Mouse (Mus musculus) layer of hippocampus, postnatal 14 days (tissue): Measurements from ENCODE around the gene Lbx1. TPM values are rescaled to one million over a fixed set of nuclear protein-coding genes. Genes with fewer than 3 reads are reported as not detected.
A peak's percentile ranks its signal among the peaks of the same experiment; 100 is the strongest.

Experiments
- DNase-seq, 2 experiments: peaks; one replicate each; pipeline ENCODE4 v3.0.0; 2021 to 2022; ENCODE audit warnings: low spot score in 2 of 2, mixed read lengths in 1 of 2
- total RNA-seq, 2 experiments: library from RNA; stranded (reverse); gene quantifications; 2 replicates each; pipeline ENCODE4 v1.2.3; 2021

The Lbx1 gene
- total RNA-seq, 2 experiments from 2014 or later = not detected

GRCm38 (mm10) chr19:45234191-45234770 is 1.3 kb downstream of the Lbx1 start:
- DNase-seq = no peak

- no peak for DNase-seq
Observed at GRCm38 (mm10) chr19:45233496-45234127, 2.0 kb downstream of the Lbx1 start.

DNA sequence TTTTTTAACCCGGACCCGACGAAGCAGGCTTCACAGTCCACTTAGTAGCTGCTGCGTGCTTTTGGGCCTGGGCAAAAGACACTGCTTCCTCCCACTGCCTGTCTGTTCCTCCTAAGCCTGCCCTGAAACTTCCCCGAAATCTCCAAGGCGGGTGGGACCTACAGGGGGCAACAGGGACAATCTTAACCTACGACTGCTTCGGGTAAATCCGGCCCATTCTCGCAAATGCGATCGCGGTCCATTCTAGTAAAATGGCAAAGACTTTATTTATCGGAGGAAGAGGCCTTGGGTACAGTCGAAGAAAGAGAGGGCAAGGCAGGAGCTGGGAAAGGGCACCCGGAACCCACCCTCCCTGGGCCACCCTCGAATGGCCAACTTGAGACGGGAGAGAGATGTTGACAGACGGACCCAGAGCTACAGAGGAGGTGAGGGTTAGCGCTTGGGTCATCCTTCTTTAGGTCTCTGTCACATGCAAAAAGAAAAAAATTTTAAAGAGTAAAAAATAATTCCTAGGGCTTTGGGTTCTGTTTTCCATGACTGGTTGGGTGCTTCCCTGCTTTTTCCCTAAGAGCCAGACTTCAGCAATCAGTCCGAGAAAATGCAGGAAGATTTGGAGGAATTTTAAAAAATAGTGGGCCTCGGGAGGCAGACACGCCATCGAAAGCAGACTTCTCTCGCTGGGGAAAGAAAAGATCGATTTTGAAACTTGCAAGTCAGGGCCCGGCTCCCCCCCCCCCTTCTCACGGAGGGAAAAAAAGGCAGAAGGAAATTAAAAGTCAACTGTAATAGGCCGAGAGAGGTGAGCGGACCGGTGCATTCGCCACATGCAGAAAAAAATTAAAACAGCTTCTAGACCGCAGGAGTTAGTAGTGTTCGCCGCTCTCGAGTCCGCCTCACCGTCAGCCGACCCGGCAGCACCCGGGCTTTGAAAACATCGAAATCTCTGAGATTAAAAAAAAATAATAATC is 2.9 kb downstream of the Lbx1 start:
- DNase-seq = no peak

- DNase-seq = no peak
Observed at GRCm38 (mm10) chr19:45232036-45232410, 3.6 kb downstream of the Lbx1 start.

DNA sequence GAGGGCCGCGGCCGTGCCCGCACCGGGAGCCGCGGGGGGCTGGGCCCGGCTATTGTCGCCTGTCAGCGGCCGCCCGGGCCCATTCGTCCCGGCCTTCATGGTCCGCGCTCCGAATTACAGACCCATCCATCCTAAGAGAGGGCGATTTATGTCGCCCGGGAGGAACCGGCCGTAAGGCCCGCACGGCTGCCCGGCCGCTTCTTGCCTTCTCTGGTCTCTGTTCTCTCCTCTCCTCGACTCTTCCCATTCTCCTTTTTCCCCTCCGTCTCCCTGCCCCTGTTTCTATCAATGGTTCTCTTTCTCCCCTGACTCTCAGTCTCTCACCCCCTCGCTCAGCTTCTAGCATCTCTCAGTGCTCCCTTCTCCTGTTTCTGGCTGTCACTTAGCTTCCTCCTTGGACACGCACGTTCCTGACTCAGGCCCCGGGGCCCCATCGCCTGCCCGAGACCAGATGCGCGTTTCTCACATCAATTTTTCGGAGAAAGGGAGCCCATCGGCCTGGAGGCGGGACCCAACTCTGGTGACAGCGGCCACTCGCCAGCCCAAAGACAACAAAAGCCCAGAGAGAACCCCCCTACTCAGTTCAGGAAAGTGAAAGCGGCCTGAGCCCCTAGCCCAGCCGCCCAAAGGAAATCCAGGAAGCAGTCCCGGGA is 4.1 kb downstream of the Lbx1 start:
- no peak for DNase-seq

DNA sequence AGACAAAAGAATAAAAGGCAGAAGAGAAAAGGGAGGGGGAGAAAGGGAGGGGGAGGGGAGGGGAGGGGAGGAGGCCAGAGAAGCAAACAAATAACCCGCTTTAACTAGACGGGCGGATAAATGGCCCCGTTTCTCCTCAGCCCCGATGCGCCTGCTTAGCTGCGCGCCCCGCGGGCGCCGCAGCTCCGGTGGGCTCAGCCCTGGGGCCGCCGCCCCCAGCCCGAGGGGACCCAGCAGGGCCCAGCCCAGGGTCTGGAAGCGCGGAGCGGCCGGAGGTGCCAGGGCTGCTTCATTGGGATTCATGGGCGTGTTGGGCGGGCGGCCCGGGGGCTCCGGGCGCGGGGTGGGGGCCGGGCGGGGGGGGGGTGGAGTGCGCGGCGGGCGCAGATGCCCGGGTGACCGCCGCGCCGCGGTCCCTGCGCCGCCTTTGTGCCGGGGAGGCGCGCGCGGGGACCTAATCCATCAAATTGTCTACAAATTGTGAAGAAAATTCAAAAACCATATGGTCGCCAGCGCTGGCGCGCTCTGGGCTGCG is 4.7 kb downstream of the Lbx1 start:
- DNase-seq = no peak

- DNase-seq = no peak
Observed at GRCm38 (mm10) chr19:45230201-45230611, 5.4 kb downstream of the Lbx1 start.

- no peak for DNase-seq
Observed at GRCm38 (mm10) chr19:45229378-45230135, 6.1 kb downstream of the Lbx1 start.

DNA sequence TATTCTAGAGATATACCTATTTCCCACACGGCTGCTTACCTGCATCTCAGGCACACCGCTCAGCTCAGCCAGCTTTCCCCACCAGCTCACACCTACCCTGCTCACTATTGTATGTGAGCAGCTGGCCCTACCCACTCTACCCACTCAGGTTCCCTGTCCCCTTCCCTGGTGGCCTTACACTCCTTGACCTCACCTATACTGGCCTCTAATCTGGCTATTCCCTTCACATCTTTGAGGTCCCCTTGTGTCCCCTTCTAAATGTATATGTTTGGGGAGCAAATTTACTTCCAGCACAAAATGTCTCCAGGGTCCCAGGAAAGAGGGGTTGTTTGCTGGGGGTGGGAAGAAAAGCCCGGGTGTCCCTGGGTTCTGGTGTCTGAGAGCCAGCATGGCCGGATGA is 6.8 kb downstream of the Lbx1 start:
- no peak for DNase-seq

GRCm38 (mm10) chr19:45228097-45228496 is 7.5 kb downstream of the Lbx1 start:
- DNase-seq = no peak

- no peak for DNase-seq
Observed at GRCm38 (mm10) chr19:45227671-45228070, 7.9 kb downstream of the Lbx1 start.

DNA sequence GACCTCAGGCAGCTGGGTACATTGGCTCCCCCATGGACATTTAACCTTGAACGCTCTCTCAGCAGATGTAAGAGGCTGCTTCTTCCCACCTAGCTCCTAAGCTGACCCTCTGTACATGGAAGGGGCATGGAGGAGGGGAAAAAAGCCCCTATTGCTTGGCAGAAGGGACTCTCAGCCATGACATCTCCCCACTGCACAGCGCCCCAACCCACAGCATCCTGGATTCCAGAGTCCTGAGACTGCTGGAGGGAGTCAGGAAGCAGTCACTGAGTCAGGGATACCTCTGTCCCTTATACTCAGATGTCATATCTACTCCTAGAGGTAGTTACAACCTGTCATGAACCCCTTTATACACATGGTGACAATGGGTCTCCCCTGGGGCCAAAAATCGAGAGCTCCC is 8.6 kb downstream of the Lbx1 start:
- no peak for DNase-seq

GRCm38 (mm10) chr19:45226246-45226645 is 9.4 kb downstream of the Lbx1 start:
- no peak for DNase-seq

DNA sequence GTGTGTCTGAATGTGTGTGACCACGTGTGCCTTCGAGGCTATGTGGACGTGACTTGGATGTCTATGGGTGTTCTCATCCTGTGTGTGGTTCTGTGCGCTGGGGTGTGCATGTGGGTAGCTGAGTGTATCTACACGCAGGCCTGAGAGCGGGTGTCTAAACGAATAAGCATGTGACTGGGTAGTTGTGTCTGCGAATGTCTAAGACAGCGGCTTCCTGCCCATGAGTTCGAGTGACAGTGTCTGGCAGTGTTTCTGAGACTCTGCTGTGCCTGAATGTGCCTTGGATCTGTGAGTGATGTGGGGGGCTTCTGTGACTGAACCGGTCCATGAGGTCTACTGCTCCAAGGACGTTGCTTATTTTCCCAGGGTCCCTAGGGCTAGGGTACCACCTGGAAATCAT is 10.5 kb downstream of the Lbx1 start:
- DNase-seq = no peak

DNA sequence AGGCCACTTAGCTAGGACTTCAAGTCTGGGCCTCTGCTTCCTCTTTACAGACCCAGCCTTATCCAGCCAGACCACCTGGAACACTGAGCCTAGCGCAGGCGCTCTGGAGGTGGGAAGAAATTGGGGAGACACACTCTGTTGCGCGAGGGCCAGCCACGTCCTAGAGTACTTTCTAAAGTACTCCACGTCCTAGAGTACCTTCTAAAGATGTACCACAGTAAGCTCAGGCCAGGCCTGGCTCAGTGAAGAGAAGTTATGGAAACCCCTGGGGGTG is 11.4 kb downstream of the Lbx1 start:
- no peak for DNase-seq

DNA sequence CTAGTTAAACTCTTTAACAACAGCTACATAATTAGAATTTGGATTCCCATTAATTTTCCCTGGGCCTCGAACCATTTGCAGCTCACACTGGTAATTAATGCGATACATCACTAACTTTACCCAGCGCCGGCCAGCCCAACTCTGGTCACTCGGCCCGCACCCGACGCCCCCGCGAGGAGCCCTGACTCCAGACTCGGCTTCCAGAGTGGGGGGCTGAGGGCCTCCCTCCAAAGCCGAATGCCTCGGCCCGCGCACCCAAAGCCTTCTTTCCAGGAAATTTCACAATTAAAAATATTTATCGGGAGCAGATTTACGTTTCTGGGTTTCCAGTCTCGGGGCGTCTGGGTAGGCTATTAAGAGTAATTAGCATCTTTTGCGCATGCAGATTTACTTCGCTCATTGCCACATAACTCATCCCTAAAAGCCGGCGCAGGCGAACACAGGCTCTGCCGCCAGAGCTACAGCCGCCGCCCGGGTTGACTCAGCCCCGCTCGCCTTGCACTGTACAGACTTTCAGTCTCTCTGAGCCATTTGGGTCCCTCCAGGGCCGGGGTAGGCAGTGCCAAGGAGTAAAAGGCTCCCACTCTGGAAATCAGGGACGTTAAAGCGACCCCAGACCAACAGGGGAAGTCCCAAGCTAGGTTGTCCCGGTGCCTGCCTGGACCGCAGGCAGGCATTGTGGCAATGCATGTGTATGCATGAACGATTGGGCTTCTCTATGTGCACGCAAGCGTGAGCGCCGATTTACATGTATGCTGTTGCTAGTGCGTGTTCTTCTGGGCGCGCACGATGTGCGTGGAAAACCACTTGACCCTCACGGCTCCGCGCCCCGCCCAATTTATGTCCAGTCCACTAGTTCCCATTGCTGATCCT is 12.0 kb downstream of the Lbx1 start:
- DNase-seq = no peak

DNA sequence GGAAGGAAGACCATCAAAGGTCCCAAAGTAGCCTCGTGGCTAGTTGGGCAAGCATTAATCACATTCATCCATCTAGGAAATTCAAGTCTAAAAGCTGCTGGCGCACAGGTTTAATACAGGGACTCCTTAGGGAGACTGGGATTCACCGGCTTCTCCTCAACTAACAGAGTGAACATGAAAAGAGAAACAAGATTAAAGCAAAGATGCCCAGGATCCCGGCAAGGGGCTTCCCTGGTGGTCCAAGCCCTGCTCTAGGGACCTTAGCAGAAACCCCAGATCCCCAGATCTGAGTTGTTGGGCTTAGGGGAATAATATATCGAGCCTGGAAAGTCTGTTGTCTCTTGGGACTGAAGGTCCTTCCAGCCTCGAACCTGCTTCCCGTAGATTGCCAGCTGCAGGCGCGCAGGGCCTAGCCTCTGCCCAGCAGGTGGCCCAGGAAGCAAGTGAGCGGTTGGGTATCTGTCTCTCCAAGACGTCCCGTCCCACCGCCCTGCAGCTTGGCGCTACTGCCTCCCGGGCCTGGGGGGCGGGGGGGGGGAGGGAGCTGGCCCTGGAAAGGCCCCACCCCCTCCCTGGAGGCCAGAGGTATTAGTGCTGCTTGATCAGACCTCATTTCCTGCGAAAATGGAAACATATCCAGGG is 13.3 kb downstream of the Lbx1 start:
- DNase-seq = no peak

GRCm38 (mm10) chr19:45221458-45221783 is 14.2 kb downstream of the Lbx1 start:
- DNase-seq = no peak

- peak; percentile 77 to 84 for DNase-seq
Observed at GRCm38 (mm10) chr19:45220593-45221457, 14.8 kb downstream of the Lbx1 start.
